ENCODE assay signal across 14 mouse cellular contexts in genomic region chr14:78649525-78650274, GRCm38 (mm10).
DNase-seq lines count a peak whose midpoint lies in the region; ATAC-seq and TF ChIP-seq lines count a peak whose summit lies in the region.
"Had no signal": no experiment of that assay in that cellular context is flagged by ENCODE, and none has a peak within 500 bp of the region (broad histone marks: within the 10 kb centered on the region; RNA-seq: fewer than 3 reads in every experiment).

No protein-coding gene starts in this region.

- no peaks in the 10 kb centered on the region for H3K36me3 ChIP-seq in hindbrain, embryonic 15.5 days
- no peaks in the 10 kb centered on the region for H3K36me3 ChIP-seq in hindbrain, embryonic 12.5 days
- H3K36me3 ChIP-seq in stomach, embryonic 14.5 days (ENCODE audit: control insufficient read depth, insufficient read depth, low read length), result no peaks in the 10 kb centered on the region
- no peaks in the 10 kb centered on the region for H3K36me3 ChIP-seq in stomach, postnatal 0 days (ENCODE audit: control insufficient read depth, insufficient read depth, low read length)
- H3K36me3 ChIP-seq: limb, embryonic 12.5 days had no signal

- DNase-seq in left cerebral cortex, adult 2 months (ENCODE audit: extremely low spot score in 1 of 2, low spot score in 2 of 2), result peak in 1 of 2 experiments; percentile 34
- DNase-seq in left cerebral cortex, adult 9 months (ENCODE audit: low spot score in 2 of 2), result no peak
- no peak for DNase-seq in stomach, postnatal 0 days (ENCODE audit: low spot score)
- no peak for DNase-seq in adrenal gland, adult 18-20 months (ENCODE audit: low spot score in 2 of 2)
- DNase-seq: cerebellum, postnatal 25 days; heart, adult 18-20 months; layer of hippocampus, adult 9-11 months; lung, postnatal 10 days; thymus, postnatal 25 days had no signal

- 0 out of 2 replicates have a peak overlapping the region, but pooled peaks have one; percentile 5 for H3K27ac ChIP-seq in hindbrain, embryonic 15.5 days (replicated peaks)
- no peak overlapping the region for H3K27ac ChIP-seq in hindbrain, embryonic 12.5 days
- peak overlapping the region; percentile 91 for H3K27ac ChIP-seq in left cerebral cortex, adult 2 months
- peak overlapping the region; percentile 58 for H3K27ac ChIP-seq in stomach, embryonic 14.5 days (ENCODE audit: low read length)
- H3K27ac ChIP-seq in stomach, postnatal 0 days (replicated peaks), result no peak overlapping the region
- H3K27ac ChIP-seq: limb, embryonic 12.5 days had no signal

- 92% methylated on average over 21 of the region's 21 CpGs for WGBS in hindbrain, embryonic 15.5 days
- 90% methylated on average over 21 of the region's 21 CpGs for WGBS in hindbrain, embryonic 12.5 days
- WGBS in stomach, embryonic 14.5 days, result 42% methylated on average over 21 of the region's 21 CpGs
- WGBS in stomach, postnatal 0 days, result 60% methylated on average over 21 of the region's 21 CpGs

- ATAC-seq in hindbrain, embryonic 15.5 days (ENCODE audit: low FRiP score, low read depth), result no peak
- ATAC-seq in hindbrain, embryonic 12.5 days (ENCODE audit: low FRiP score), result no peak
- peak; percentile 18; the same call in 1 of the 2 replicates for ATAC-seq in stomach, embryonic 14.5 days (ENCODE audit: insufficient number of reproducible peaks, insufficient read depth, low FRiP score, low read depth)
- no peak for ATAC-seq in stomach, postnatal 0 days (ENCODE audit: low FRiP score, low TSS enrichment)
- ATAC-seq: forebrain, embryonic 14.5 days had no signal

- H3K27me3 ChIP-seq in hindbrain, embryonic 15.5 days, result no peaks in the 10 kb centered on the region
- H3K27me3 ChIP-seq in hindbrain, embryonic 12.5 days, result no peaks in the 10 kb centered on the region
- no peaks in the 10 kb centered on the region for H3K27me3 ChIP-seq in stomach, embryonic 14.5 days (ENCODE audit: control insufficient read depth, insufficient read depth, low read length)
- no peaks in the 10 kb centered on the region for H3K27me3 ChIP-seq in stomach, postnatal 0 days (ENCODE audit: control insufficient read depth, insufficient read depth, low read length)
- H3K27me3 ChIP-seq: limb, embryonic 12.5 days had no signal

- intact Hi-C loops in left cerebral cortex, adult 2 months (cut with DNase I), result loop anchor here (1.0 to 10.0 kb wide), 2 partner anchors 21 to 675 kb away; no protein-coding TSS in a partner anchor

- no peaks in the 10 kb centered on the region for H3K4me1 ChIP-seq in hindbrain, embryonic 15.5 days (replicated peaks)
- no peaks in the 10 kb centered on the region for H3K4me1 ChIP-seq in hindbrain, embryonic 12.5 days
- peaks cover 19% of the 10 kb centered on the region for H3K4me1 ChIP-seq in stomach, embryonic 14.5 days (ENCODE audit: control insufficient read depth, insufficient read depth, low read length)
- H3K4me1 ChIP-seq in stomach, postnatal 0 days (replicated peaks; ENCODE audit: control insufficient read depth, insufficient read depth), result no peaks in the 10 kb centered on the region
- H3K4me1 ChIP-seq: limb, embryonic 12.5 days had no signal

- TF ChIP-seq EP300 in stomach, postnatal 0 days (optimal IDR thresholded peaks at IDR 0.05), result no peak

- TF ChIP-seq CTCF in left cerebral cortex, adult 2 months (IDR thresholded peaks at IDR 0.05), result no peak
- TF ChIP-seq CTCF in stomach, postnatal 0 days (IDR thresholded peaks at IDR 0.05; ENCODE audit: low read depth), result no peak

- no peak overlapping the region for H3K4me2 ChIP-seq in hindbrain, embryonic 15.5 days
- H3K4me2 ChIP-seq in hindbrain, embryonic 12.5 days (replicated peaks), result no peak overlapping the region
- H3K4me2 ChIP-seq in stomach, embryonic 14.5 days (replicated peaks; ENCODE audit: low read depth, low read length), result 0 out of 2 replicates have a peak overlapping the region, but pooled peaks have one; percentile 7
- no peak overlapping the region for H3K4me2 ChIP-seq in stomach, postnatal 0 days (replicated peaks; ENCODE audit: low read depth)
- H3K4me2 ChIP-seq: limb, embryonic 12.5 days had no signal

- no peak overlapping the region for H3K9ac ChIP-seq in hindbrain, embryonic 15.5 days
- no peak overlapping the region for H3K9ac ChIP-seq in hindbrain, embryonic 12.5 days
- no peak overlapping the region for H3K9ac ChIP-seq in stomach, embryonic 14.5 days (replicated peaks; ENCODE audit: low read depth, low read length)
- H3K9ac ChIP-seq in stomach, postnatal 0 days (ENCODE audit: low read length), result no peak overlapping the region; the same call in 1 of the 2 replicates
- H3K9ac ChIP-seq: limb, embryonic 12.5 days had no signal

- no peak overlapping the region for H3K4me3 ChIP-seq in hindbrain, embryonic 15.5 days
- H3K4me3 ChIP-seq in hindbrain, embryonic 12.5 days, result no peak overlapping the region
- peak overlapping the region; percentile 47 for H3K4me3 ChIP-seq in left cerebral cortex, adult 2 months
- no peak overlapping the region for H3K4me3 ChIP-seq in stomach, embryonic 14.5 days (ENCODE audit: low read depth, low read length)
- no peak overlapping the region for H3K4me3 ChIP-seq in stomach, postnatal 0 days (ENCODE audit: low read depth, low read length)
- H3K4me3 ChIP-seq: limb, embryonic 12.5 days had no signal

- no peaks in the 10 kb centered on the region for H3K9me3 ChIP-seq in hindbrain, embryonic 15.5 days
- H3K9me3 ChIP-seq in hindbrain, embryonic 12.5 days (replicated peaks), result no peaks in the 10 kb centered on the region
- no peaks in the 10 kb centered on the region for H3K9me3 ChIP-seq in stomach, embryonic 14.5 days (ENCODE audit: control insufficient read depth, low read depth, low read length)
- H3K9me3 ChIP-seq in stomach, postnatal 0 days (ENCODE audit: control insufficient read depth, low read length), result no peaks in the 10 kb centered on the region
- H3K9me3 ChIP-seq: limb, embryonic 12.5 days had no signal

Comparison
In these comparisons a context has a peak if more than half of its experiments do, and no peak if none do; other contexts are left out.
1. H3K27ac ChIP-seq: peak in hindbrain, embryonic 15.5 days (single experiment), left cerebral cortex, adult 2 months (single experiment) and stomach, embryonic 14.5 days (single experiment); none in hindbrain, embryonic 12.5 days (single experiment) and stomach, postnatal 0 days (single experiment).